Mouse (Mus musculus) CH12.LX (cell line): Measurements from ENCODE around the gene Edem3. TPM values are rescaled to one million over a fixed set of nuclear protein-coding genes. Genes with fewer than 3 reads are reported as not detected.

Experiments
- DNase-seq: peaks from one replicate; pipeline ENCODE4 v3.0.0-alpha.2; 2013; ENCODE audit errors: extremely low read depth
- H3K27ac ChIP-seq: 2 replicates; pipeline ENCODE4 v1.5.1; 2012; ENCODE audit warnings: low read depth, mild to moderate bottlenecking, control low read depth, moderate library complexity; ENCODE audit not compliant: insufficient read depth
- H3K27me3 ChIP-seq: replicated peaks from 2 replicates; pipeline ENCODE3; 2012; ENCODE audit warnings: inconsistent platforms
- H3K36me3 ChIP-seq, 2 experiments: replicated peaks in 1 of 2; 2 replicates each; pipeline versions ENCODE3 to v1.6.1; 2012; ENCODE audit warnings: inconsistent platforms in 1 of 2, low read length in 1 of 2, mild to moderate bottlenecking in 1 of 2, mixed read lengths in 1 of 2, moderate library complexity in 1 of 2; ENCODE audit not compliant: control insufficient read depth in 1 of 2, insufficient read depth in 1 of 2
- H3K4me1 ChIP-seq, 2 experiments: 2 replicates each; pipeline ENCODE4 v1.6.1; 2012; ENCODE audit warnings: inconsistent platforms in 1 of 2, moderate library complexity in 1 of 2; ENCODE audit not compliant: insufficient read depth in 2 of 2, control insufficient read depth in 1 of 2
- H3K4me2 ChIP-seq: 2 replicates; pipeline ENCODE4 v1.6.1; 2012; ENCODE audit warnings: low read depth, mild to moderate bottlenecking, control low read depth; ENCODE audit not compliant: poor library complexity, insufficient read depth, severe bottlenecking
- H3K4me3 ChIP-seq, 3 experiments: fragments of 150-350 bp in 1 of 3; sonication (generic) in 1 of 3; replicated peaks in 1 of 3; 2 replicates each; pipeline versions ENCODE3 to v1.5.1; 2011 to 2012; ENCODE audit warnings: low read depth in 2 of 3, low read length in 2 of 3, mild to moderate bottlenecking in 2 of 3, moderate library complexity in 2 of 3, control low read depth in 1 of 3, improper control_type of control experiment in 1 of 3, inconsistent platforms in 1 of 3, mixed read lengths in 1 of 3; ENCODE audit not compliant: poor library complexity in 1 of 3
- H3K79me2 ChIP-seq: replicated peaks from 2 replicates; pipeline ENCODE4 v1.6.1; 2012; ENCODE audit warnings: mild to moderate bottlenecking, moderate library complexity; ENCODE audit not compliant: control insufficient read depth, poor library complexity, insufficient read depth, severe bottlenecking; ENCODE audit errors: extremely low read depth
- H3K9ac ChIP-seq: 2 replicates; pipeline ENCODE4 v1.6.1; 2012; ENCODE audit warnings: low read depth, mild to moderate bottlenecking, control low read depth, moderate library complexity; ENCODE audit not compliant: insufficient read depth
- H3K9me3 ChIP-seq: replicated peaks from 2 replicates; pipeline ENCODE3; 2012; ENCODE audit warnings: low read length, inconsistent platforms, mixed read lengths
- BHLHE40 ChIP-seq: IDR thresholded peaks from 2 replicates; pipeline ENCODE4 v1.6.1; 2011; ENCODE audit warnings: mild to moderate bottlenecking, low read depth, low read length, improper control_type of control experiment
- CHD1 ChIP-seq: IDR thresholded peaks from 2 replicates; pipeline ENCODE4 v1.6.1; 2012; ENCODE audit warnings: low read depth, low read length, improper control_type of control experiment, inconsistent platforms
- CTCF ChIP-seq, 2 experiments: IDR thresholded peaks in 1 of 2; conservative IDR thresholded peaks in 1 of 2; 2 replicates each; pipeline ENCODE4 v1.5.1; 2011 to 2012; ENCODE audit warnings: low read depth in 2 of 2, low read length in 2 of 2, improper control_type of control experiment in 1 of 2, inconsistent platforms in 1 of 2, mild to moderate bottlenecking in 1 of 2, moderate library complexity in 1 of 2
- E2F4 ChIP-seq: IDR thresholded peaks from 2 replicates; pipeline ENCODE4 v1.6.1; 2011; ENCODE audit warnings: low read depth, low read length, improper control_type of control experiment; ENCODE audit not compliant: insufficient replicate concordance
- ETS1 ChIP-seq: conservative IDR thresholded peaks from 2 replicates; pipeline ENCODE4 v1.6.1; 2012; ENCODE audit warnings: low read depth, mild to moderate bottlenecking, inconsistent platforms, low read length, improper control_type of control experiment, moderate library complexity
- GABPA ChIP-seq: IDR thresholded peaks from 2 replicates; pipeline ENCODE4 v1.6.1; 2012; ENCODE audit warnings: low read depth, low read length, improper control_type of control experiment, inconsistent platforms; ENCODE audit not compliant: insufficient replicate concordance
- JUN ChIP-seq: IDR thresholded peaks from 2 replicates; pipeline ENCODE4 v1.6.1; 2011; ENCODE audit warnings: low read depth, mild to moderate bottlenecking, low read length, improper control_type of control experiment, moderate library complexity; ENCODE audit not compliant: insufficient read depth
- KAT2A ChIP-seq: IDR thresholded peaks from 2 replicates; pipeline ENCODE4 v1.6.1; 2012; ENCODE audit warnings: low read length, improper control_type of control experiment, inconsistent platforms; ENCODE audit not compliant: insufficient replicate concordance
- MAX ChIP-seq: IDR thresholded peaks from 2 replicates; pipeline ENCODE4 v1.6.1; 2011; ENCODE audit warnings: low read length, improper control_type of control experiment
- MXI1 ChIP-seq: IDR thresholded peaks from 2 replicates; pipeline ENCODE4 v1.6.1; 2011; ENCODE audit warnings: mild to moderate bottlenecking, low read depth, low read length, improper control_type of control experiment
- MYC ChIP-seq: IDR thresholded peaks from 2 replicates; pipeline ENCODE4 v1.6.1; 2011; ENCODE audit warnings: low read depth, mild to moderate bottlenecking, improper control_type of control experiment, low read length
- NRF1 ChIP-seq: IDR thresholded peaks from 2 replicates; pipeline ENCODE4 v1.6.1; 2014; ENCODE audit warnings: low read depth, mild to moderate bottlenecking, inconsistent platforms, low read length, improper control_type of control experiment, moderate library complexity
- PAX5 ChIP-seq: IDR thresholded peaks from 2 replicates; pipeline ENCODE4 v1.6.1; 2012; ENCODE audit warnings: low read length, inconsistent platforms, mixed read lengths
- POLR2A ChIP-seq: IDR thresholded peaks from 2 replicates; pipeline ENCODE4 v1.6.1; 2011; ENCODE audit warnings: low read depth, mild to moderate bottlenecking, improper control_type of control experiment, low read length
- POLR2AphosphoS2 ChIP-seq: IDR thresholded peaks from 2 replicates; pipeline ENCODE4 v1.6.1; 2011; ENCODE audit warnings: low read depth, low read length, improper control_type of control experiment
- RCOR1 ChIP-seq: conservative IDR thresholded peaks from 2 replicates; pipeline ENCODE4 v1.6.1; 2012; ENCODE audit warnings: low read depth, mild to moderate bottlenecking, inconsistent platforms, low read length, improper control_type of control experiment
- TBP ChIP-seq: conservative IDR thresholded peaks from 2 replicates; pipeline ENCODE4 v1.6.1; 2011; ENCODE audit warnings: low read depth, low read length, improper control_type of control experiment
- USF1 ChIP-seq: IDR thresholded peaks from 2 replicates; pipeline ENCODE4 v1.6.1; 2014; ENCODE audit warnings: low read depth, mild to moderate bottlenecking, inconsistent platforms, low read length, improper control_type of control experiment
- USF2 ChIP-seq: conservative IDR thresholded peaks from 2 replicates; pipeline ENCODE4 v1.6.1; 2011; ENCODE audit warnings: low read depth, low read length, improper control_type of control experiment
- ZMIZ1 ChIP-seq: IDR thresholded peaks from 2 replicates; pipeline ENCODE4 v1.6.1; 2012; ENCODE audit warnings: low read depth, mild to moderate bottlenecking, inconsistent platforms, low read length, improper control_type of control experiment
- ZNF384 ChIP-seq: IDR thresholded peaks from 2 replicates; pipeline ENCODE4 v1.6.1; 2012; ENCODE audit warnings: low read depth, low read length, improper control_type of control experiment, inconsistent platforms
- dilution Hi-C: fragments of 300-500 bp; cut with MboI; formaldehyde crosslinking; loops from 2 replicates; pipeline ENCODE4 v1.14.3; 2020; ENCODE audit warnings: low sequenced_read_pairs; ENCODE audit not compliant: extremely low pct_unique_long_range_greater_than_20kb, extremely low pct_ligation_motif_present
- in situ Hi-C: fragments of 300-500 bp; cut with MboI; formaldehyde crosslinking; loops from 3 replicates; pipeline ENCODE4 v1.14.3; 2019; ENCODE audit warnings: low sequenced_read_pairs, low pct_ligation_motif_present, low pct_unique_long_range_greater_than_20kb, mixed read lengths
- polyA plus RNA-seq: library from polyadenylated mRNA; unstranded; fragments of >175 nt; gene quantifications from 2 replicates; pipeline ENCODE4 v1.2.1, GENCODE M21; 2012; ENCODE audit warnings: low read depth; ENCODE audit not compliant: insufficient read length
- total RNA-seq, 2 experiments: library from RNA; depleted of rRNA; stranded (reverse); fragments of 300-350 nt in 1 of 2; fragments of >200 nt in 1 of 2; gene quantifications; 2 replicates each; pipeline ENCODE4 v1.2.3; 2012 to 2014

The Edem3 gene
- total and polyA plus RNA-seq, 3 experiments: 9.8 to 15.8 (median 10.6) TPM

DNA sequence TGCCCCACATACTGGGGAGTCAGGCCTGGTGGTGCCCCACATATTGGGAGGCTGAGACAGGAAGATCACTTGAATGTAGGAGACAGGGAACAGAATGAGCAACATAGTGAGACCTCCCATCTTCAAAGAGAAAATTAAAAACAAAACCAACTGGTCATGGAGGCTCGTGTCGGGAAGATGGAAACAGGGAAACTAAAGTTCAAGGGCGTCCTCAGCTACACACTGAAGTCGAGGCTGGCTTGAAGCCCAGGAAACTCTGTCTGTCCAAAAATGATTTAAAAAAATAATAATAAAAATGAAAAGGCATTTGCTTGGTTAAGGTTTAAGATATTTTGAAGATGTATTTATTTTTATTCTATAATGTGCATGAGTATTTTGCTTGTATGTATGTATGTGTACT lies 31.4 kb upstream of the Edem3 start:
- Histone ChIP-seq H3K4me2 (no peak overlapping the region), H3K79me2 (no peaks in the 10 kb centered on the region), H3K9ac (no peak overlapping the region), H3K27me3 (no peaks in the 10 kb centered on the region), H3K27ac (no peak overlapping the region), H3K4me3 (no peak overlapping the region), H3K9me3 (no peaks in the 10 kb centered on the region), H3K4me1 (peaks cover 0 to 29% of the 10 kb centered on the region in 2 experiments; a peak in 2 of 4 replicates), H3K36me3 (peaks cover 13 to 15% of the 10 kb centered on the region in 2 experiments)
- in situ Hi-C loops: loop anchor here (25.0 kb wide), 1 partner anchor 261 kb away; no protein-coding TSS in a partner anchor
- no peak for DNase-seq
- dilution Hi-C loops: no loop called here
- TF ChIP-seq RCOR1 (no peak), ZMIZ1 (no peak), USF1 (no peak), BHLHE40 (no peak), POLR2A (no peak), ZNF384 (no peak), MYC (no peak), JUN (no peak), POLR2AphosphoS2 (no peak), PAX5 (no peak), MXI1 (no peak), NRF1 (no peak), CHD1 (no peak), ETS1 (no peak), E2F4 (no peak), CTCF (conservative IDR thresholded peaks at IDR 0.05 in 1 of 2, IDR thresholded peaks at IDR 0.05 in 1 of 2; ENCODE audit: low read depth in 2 of 2, low read length in 2 of 2) (no peak), MAX (no peak)
- TF ChIP-seq, all 38 proteins: peak for 0

- in situ Hi-C loops (no loop called here), dilution Hi-C loops (no loop called here)
- no peak overlapping the region for H3K4me2 ChIP-seq
- no peak overlapping the region for H3K9ac ChIP-seq
- no peaks in the 10 kb centered on the region for H3K27me3 ChIP-seq
- peaks cover 0 to 21% of the 10 kb centered on the region in 2 experiments; a peak in 2 of 4 replicates for H3K4me1 ChIP-seq
- no peak for TF ChIP-seq TBP
- no peak for TF ChIP-seq USF2
- TF ChIP-seq E2F4: no peak
- no peak for TF ChIP-seq POLR2A
- no peak for TF ChIP-seq MYC
- no peak for TF ChIP-seq PAX5
- no peak for TF ChIP-seq GABPA
- TF ChIP-seq KAT2A: no peak
- TF ChIP-seq JUN: no peak
- H3K9me3 ChIP-seq: no peaks in the 10 kb centered on the region
- no peak for DNase-seq
- H3K79me2 ChIP-seq: no peaks in the 10 kb centered on the region
- H3K4me3 ChIP-seq: no peak overlapping the region
- H3K36me3 ChIP-seq: no peaks in the 10 kb centered on the region
- H3K27ac ChIP-seq: no peak overlapping the region
Measured at GRCm38 (mm10) chr1:151725590-151725989, 29.6 kb upstream of the Edem3 start.
